Mouse (Mus musculus) erythroid progenitor cell, adult 5-6 weeks (primary cell): ENCODE measurements around the gene Jph3. TPM values are rescaled to one million over a fixed set of nuclear protein-coding genes. Genes with fewer than 3 reads are reported as not detected.

Experiments used
- ATAC-seq: replicated peaks from 2 replicates; pipeline ENCODE4 v1.8.0; 2016; ENCODE audit warnings: moderate number of reproducible peaks, mild to moderate bottlenecking, moderate TSS enrichment, inconsistent platforms; ENCODE audit not compliant: poor library complexity, low FRiP score, severe bottlenecking
- total RNA-seq, 2 experiments: library from RNA; stranded (forward) in 1 of 2; stranded (reverse) in 1 of 2; fragments of 150-400 nt in 1 of 2; fragments of 186-747, 209-891 nt in 1 of 2; gene quantifications; 2 replicates each; pipeline versions ENCODE4 v1.2.3 to v1.2.4; 2015 to 2017; ENCODE audit warnings: low replicate concordance in 2 of 2

Jph3 gene
- not detected in 2 replicates for total RNA-seq (2015; ENCODE audit: low replicate concordance)
- total RNA-seq (2017; ENCODE audit: low replicate concordance), result not detected in 2 replicates

DNA sequence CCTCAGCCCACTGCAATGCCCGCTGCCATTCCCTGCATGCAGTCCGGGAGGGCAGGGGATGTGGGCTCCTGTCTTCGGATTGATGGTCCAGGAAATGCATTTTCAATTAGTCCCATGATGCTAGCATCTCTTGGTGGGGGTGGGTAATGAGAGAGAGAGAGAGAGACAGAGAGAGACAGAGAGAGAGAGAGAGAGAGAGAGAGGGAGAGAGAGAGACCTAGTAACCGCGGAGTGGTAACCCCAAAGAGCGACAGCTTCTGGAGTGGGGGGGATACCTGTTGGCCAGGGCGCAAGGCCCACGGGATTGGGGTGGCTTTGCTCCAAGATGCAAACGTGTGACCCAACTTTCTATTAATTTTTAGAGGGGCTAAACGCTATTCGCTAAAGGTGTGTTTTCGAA is at the start of gene Jph3:
Gene Jph3, plus strand, starts transcription at position 301 of the 400 bp plus-strand sequence.
- ATAC-seq, result no peak

DNA sequence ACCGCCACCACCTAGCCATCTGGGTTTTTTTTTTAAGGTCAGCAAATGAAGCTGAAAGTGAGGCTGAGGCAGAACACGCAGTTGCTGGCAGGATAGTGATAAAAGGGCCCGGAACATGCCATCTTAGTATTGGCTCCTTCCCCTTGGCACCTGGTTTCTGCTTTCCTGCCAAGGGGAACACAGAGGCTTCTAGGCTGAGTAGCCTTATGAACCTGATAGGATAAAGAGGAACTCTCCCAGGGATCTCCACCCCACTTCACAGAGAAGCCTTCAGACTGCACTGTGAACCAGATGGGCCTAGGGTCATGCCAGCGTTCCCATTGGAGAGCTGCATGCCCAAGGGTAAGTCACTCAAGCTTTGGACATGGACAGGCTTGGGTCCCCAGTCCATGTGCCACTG is 48.5 kb upstream of the Jph3 start:
- no peak for ATAC-seq

DNA sequence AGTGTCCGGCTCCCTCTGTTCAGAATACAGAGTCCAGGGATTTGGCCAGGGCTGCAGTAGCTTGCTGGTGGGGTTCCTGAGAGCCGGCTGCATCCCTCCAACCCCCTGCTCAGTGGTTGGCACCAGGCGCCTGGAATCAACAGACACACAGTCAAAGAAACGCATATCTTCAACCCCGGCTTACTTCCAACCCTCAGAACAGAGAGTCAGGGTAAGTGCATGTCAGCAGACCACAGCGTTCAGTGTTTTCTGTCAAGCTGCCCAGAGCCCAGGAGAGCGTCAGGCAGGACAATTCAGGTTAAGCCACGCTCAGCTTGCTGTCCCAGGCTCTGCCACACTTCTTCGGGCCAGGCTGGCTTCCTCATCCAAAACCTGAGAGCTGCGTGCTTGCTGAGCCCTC is 48.0 kb upstream of the Jph3 start:
- ATAC-seq, result no peak

DNA sequence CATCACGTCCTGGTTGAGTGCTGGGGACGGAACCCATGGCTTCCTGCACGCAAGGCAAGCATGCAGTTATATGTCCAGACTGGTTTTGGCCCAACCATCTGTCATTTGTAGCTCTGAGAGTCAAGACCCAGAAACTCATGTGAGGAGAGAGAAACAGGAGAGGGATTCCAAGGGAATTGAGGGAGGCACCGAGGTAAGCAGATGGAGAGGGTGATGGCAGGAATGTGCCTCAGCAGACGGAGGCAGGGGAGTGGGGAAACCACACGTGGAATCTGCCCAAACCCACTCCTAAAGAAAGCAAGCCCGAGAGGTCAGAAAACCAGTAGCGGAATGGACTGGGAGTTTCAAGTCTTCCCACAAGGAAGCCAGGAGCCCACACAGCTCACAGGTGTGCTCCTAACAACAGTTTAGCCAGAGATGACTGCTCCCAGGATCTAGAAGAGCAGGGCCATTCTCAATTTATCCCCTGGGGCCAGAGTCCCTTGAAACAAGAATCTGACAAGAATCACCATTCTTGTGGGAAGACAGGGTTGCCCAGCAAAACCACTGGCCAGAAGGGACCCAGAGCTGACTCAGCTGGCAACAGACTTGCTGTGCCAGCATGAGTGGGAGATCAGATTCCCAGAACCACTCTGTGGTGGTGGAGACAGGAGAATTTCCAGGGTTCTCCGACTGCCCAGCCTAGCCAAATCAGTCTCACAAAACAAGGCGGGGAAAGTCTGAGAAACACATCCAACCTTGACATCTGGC is 46.2 kb upstream of the Jph3 start:
- ATAC-seq, result no peak

- no peak for ATAC-seq
Observed at GRCm38 (mm10) chr8:121685419-121685818, 44.0 kb upstream of the Jph3 start.

- no peak for ATAC-seq
Observed at GRCm38 (mm10) chr8:121687455-121688161, 41.8 kb upstream of the Jph3 start.

DNA sequence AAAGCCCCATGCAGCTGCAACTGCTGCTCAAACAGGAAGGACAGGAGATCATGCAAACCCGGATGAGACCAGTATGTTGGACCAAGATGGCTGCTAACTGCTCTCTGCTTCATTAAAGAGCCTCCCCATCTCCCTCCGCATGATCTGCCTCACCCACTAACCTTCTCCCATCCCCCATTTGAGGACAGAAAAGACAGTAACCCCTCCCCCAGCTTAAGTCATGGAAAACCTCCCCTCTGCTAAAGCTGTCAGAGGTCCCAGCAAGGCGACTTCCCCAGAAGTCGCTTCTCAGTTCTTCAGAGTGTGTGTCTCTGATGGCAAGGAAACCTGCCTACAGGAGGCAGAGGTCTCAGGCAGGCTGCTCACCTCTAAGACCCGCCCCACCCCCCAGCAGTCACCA is 40.9 kb upstream of the Jph3 start:
- ATAC-seq, result no peak

- no peak for ATAC-seq
Observed at GRCm38 (mm10) chr8:121694453-121694852, 35.0 kb upstream of the Jph3 start.

- ATAC-seq, result no peak
Observed at GRCm38 (mm10) chr8:121695585-121696184, 33.7 kb upstream of the Jph3 start.

DNA sequence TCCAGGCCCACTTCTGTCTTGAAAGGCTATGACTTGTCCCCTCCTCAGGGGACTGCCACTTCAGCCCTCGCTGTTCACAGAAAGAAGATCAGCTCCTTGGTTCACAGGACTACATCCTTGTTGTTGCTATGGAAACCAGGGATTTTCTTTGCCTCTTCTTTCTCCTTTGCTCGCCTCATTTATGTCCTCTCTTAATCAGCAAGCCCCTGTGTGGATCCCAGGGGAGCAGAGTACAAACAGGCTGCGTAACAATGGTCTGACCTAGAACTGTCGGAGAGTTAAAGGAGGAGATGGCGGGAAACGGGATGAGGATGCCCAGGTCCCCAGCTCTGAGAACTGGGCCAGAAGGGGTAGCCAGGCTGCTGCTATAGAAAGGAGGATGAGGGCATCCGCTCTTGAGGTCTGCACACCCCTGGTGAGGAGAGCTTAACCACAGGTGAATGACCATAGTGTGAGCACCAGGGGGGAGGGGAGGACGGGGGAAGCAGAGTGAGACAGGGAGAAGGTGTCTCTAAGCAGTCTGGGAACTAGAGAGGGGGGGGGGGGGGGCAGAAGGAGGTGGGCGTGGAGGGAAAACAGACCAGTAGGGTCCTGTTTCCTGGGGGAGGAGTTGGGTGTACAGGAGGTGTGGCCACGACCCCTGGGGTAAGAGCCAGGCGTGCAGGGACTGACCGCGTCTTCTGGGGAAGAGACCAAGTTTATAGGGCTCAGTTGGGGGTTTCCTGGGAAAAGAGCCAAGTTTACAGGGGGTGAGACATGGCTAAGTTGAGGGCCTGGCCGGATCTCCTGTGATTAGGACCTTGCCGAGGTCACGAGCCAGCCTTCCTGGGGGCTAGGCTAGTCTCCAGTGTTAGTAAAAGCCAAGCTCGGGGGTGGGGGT is 31.4 kb upstream of the Jph3 start:
- ATAC-seq, result no peak

GRCm38 (mm10) chr8:121698615-121699101 is 30.8 kb upstream of the Jph3 start:
- ATAC-seq, result no peak

DNA sequence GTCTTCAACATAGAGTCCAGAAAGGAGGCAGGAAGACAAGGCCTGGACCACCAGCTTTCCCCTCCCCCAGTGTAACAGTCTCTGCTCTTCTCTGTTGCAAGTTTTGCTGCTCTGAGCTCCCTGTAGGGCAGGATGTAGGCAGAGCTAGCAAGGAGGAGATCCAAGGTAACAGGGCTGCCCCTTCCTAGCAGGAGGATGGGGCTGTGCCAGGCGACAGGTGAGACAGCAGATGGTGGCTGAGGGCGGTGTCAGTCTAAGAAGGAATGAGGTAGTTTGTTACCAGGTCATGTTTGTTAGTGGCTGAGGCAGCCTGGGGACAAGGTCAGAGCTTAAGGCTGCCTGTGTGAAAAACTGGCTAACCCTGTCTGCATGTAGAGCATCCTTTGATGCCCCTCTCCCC is 29.5 kb upstream of the Jph3 start:
- no peak for ATAC-seq

- no peak for ATAC-seq
Observed at GRCm38 (mm10) chr8:121705174-121705573, 24.2 kb upstream of the Jph3 start.

GRCm38 (mm10) chr8:121706956-121707355 is 22.5 kb upstream of the Jph3 start:
- no peak for ATAC-seq

DNA sequence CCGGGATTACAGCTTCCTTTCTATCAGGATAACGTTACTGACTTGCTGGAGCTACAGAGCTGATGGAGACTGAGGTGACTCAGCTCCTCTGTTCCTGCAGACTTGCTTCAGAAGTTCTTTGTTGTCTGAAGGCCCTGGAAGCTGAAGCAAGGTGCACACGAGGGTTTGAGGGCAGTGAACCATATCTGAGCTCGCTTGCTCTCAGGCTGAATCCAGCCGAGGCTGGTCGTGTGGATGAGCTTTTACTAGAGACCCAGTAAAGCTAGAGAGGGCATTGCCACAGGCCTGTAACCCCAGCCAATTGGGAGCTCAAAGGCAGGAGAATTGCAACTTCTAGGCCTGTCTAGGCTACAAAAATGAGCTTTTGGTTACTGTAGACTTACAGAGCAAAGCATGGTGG is 21.0 kb upstream of the Jph3 start:
- no peak for ATAC-seq

GRCm38 (mm10) chr8:121717502-121717901 is 11.9 kb upstream of the Jph3 start:
- ATAC-seq, result no peak

GRCm38 (mm10) chr8:121717982-121718425 is 11.4 kb upstream of the Jph3 start:
- ATAC-seq, result no peak

GRCm38 (mm10) chr8:121718925-121719324 is 10.5 kb upstream of the Jph3 start:
- no peak for ATAC-seq

- ATAC-seq, result no peak
Observed at GRCm38 (mm10) chr8:121721072-121721471, 8.4 kb upstream of the Jph3 start.

- no peak for ATAC-seq
Observed at GRCm38 (mm10) chr8:121723846-121724245, 5.6 kb upstream of the Jph3 start.
